Mouse (Mus musculus): ENCODE measurements at regions not wholly inside any gene's neighbourhood (a gene's known extent, or its start where the extent isn't known, plus 50 kb on each side); places are given as distances from the start of the nearest gene placed in this dataset.
"Not testable (repeated sequence)": the region's sequence is repeated elsewhere in the genome, so short reads cannot be mapped to it uniquely, and the experiment has no call there.

DNA sequence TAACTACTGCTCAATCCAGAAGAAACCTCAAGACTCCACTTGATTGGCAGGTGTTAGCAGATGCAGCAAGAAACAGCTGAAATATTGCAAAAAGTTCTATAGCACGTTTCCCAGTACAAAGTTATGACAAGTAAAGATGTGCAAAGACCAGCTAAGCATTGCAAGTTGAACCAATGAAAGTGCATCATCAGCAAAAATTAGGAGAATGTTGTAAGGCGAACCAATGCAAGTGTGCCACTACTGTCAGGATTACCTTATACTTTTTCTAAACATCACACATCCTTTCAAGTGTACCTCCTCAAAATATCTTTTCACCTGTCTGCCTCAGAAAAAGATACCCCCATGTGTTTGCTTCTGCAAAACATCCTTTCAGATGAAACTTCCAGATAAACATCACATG lies 244.7 kb downstream of the Slco6d1 start:
- 85% methylated on average over 2 of the region's 2 CpGs for WGBS
- Histone ChIP-seq H3K27ac (replicated peaks) (no peak overlapping the region), H3K9me3 (no peaks in the 10 kb centered on the region), H3K4me3 (no peak overlapping the region), H3K9ac (no peak overlapping the region), H3K36me3 (no peaks in the 10 kb centered on the region), H3K4me2 (no peak overlapping the region), H3K27me3 (no peaks in the 10 kb centered on the region), H3K4me1 (replicated peaks) (no peaks in the 10 kb centered on the region)
- ATAC-seq (ENCODE audit: low read depth) = no peak

- WGBS = 73% methylated on average over 2 of the region's 2 CpGs
- not testable (repeated sequence) for H3K27ac ChIP-seq (replicated peaks); H3K27me3 ChIP-seq; H3K4me2 ChIP-seq; ATAC-seq (ENCODE audit: low read depth); H3K9ac ChIP-seq; H3K9me3 ChIP-seq; H3K4me1 ChIP-seq (replicated peaks); H3K4me3 ChIP-seq; H3K36me3 ChIP-seq
Measured at GRCm38 (mm10) chr1:98667426-98667825, 246.5 kb downstream of the Slco6d1 start.

DNA sequence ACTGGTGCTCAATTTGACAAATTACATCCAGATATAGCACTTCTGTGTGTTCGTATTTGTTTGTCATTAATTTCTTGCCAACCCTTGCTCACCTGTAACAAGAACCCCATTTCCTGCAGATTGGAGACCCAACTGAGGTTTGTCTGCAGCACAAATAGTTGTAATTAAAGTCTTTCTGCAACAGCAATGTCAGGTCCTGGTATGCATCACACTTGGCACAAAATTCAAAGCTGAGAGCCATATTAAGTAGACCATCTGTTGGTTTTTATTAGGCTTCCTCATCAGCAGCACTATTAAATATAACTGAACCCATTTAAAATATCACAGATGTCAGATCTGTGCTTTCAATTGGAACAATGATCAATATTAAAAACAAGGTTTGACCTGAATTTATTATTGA lies 247.0 kb downstream of the Slco6d1 start:
- no peak for ATAC-seq (ENCODE audit: low read depth)
- 87% methylated on average over 1 of the region's 1 CpGs for WGBS

DNA sequence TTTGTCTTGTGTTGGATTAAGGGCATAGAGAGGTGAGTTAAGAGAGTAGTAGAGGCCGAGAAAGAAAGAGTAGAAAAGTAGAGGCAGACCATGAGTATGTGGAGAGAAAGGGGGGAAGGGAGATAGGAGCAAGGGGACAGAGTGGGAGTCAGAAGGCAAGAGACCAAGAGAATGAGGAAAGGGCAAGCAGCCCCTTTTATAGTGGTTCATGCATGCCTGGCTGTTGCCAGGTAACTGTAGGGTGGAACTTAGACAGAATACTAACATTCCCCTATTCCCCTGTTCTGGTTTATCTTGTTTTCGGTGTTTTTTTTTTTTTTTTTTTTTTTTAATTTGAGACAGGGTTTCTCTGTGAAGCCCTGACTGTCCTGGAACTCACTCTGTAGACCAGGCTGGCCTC lies 247.7 kb downstream of the Slco6d1 start:
- Histone ChIP-seq H3K4me2 (no peak overlapping the region), H3K36me3 (no peaks in the 10 kb centered on the region), H3K9me3 (no peaks in the 10 kb centered on the region), H3K4me3 (no peak overlapping the region), H3K27ac (replicated peaks) (no peak overlapping the region), H3K9ac (no peak overlapping the region), H3K4me1 (replicated peaks) (no peaks in the 10 kb centered on the region), H3K27me3 (no peaks in the 10 kb centered on the region)
- WGBS = 22% methylated on average over 2 of the region's 2 CpGs
- peak; percentile 59; the same call in 1 of the 2 replicates for ATAC-seq (ENCODE audit: low read depth)

More for the DNA sequence above, 247.0 kb downstream of the Slco6d1 start:
- Histone ChIP-seq H3K27ac (replicated peaks) (no peak overlapping the region), H3K9me3 (no peaks in the 10 kb centered on the region), H3K36me3 (no peaks in the 10 kb centered on the region), H3K27me3 (no peaks in the 10 kb centered on the region), H3K9ac (no peak overlapping the region), H3K4me1 (replicated peaks) (no peaks in the 10 kb centered on the region), H3K4me3 (no peak overlapping the region), H3K4me2 (no peak overlapping the region)

DNA sequence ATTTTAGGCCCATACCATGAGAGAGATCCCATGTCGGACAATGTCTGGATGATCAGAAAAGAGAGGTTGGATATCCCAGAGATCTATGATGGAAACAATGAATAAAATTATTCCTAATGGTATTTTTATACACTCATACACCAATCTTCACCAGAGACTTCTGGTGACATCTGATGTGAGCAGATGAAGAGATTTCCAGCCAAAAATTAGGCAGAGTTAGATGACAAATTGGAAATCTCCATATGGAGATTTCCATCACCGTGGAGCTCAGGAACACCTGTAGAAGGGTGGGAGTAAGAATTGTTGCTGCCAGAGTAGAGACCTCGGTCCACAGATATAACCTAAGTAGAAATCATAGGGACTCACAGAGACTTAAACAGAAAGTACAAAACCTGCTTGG lies 257.8 kb downstream of the Slco6d1 start:
- H3K4me2 ChIP-seq = no peak overlapping the region
- no peak for ATAC-seq (ENCODE audit: low read depth)
- H3K36me3 ChIP-seq = no peaks in the 10 kb centered on the region
- H3K4me3 ChIP-seq = no peak overlapping the region
- WGBS = 87% methylated on average over 3 of the region's 3 CpGs
- no peak overlapping the region for H3K27ac ChIP-seq (replicated peaks)
- H3K9ac ChIP-seq = no peak overlapping the region
- no peaks in the 10 kb centered on the region for H3K4me1 ChIP-seq (replicated peaks)
- H3K27me3 ChIP-seq = no peaks in the 10 kb centered on the region
- no peaks in the 10 kb centered on the region for H3K9me3 ChIP-seq

- H3K4me2 ChIP-seq = no peak overlapping the region
- H3K4me1 ChIP-seq (replicated peaks) = no peaks in the 10 kb centered on the region
- H3K4me3 ChIP-seq = no peak overlapping the region
- H3K27ac ChIP-seq (replicated peaks) = no peak overlapping the region
- no peak overlapping the region for H3K9ac ChIP-seq
- 86% methylated on average over 2 of the region's 2 CpGs for WGBS
- H3K9me3 ChIP-seq = no peaks in the 10 kb centered on the region
- no peaks in the 10 kb centered on the region for H3K36me3 ChIP-seq
- no peak for ATAC-seq (ENCODE audit: low read depth)
- no peaks in the 10 kb centered on the region for H3K27me3 ChIP-seq
Measured at GRCm38 (mm10) chr1:98713809-98714208, 292.9 kb downstream of the Slco6d1 start.

GRCm38 (mm10) chr1:98714307-98714706 lies 293.4 kb downstream of the Slco6d1 start:
- Histone ChIP-seq H3K9ac (no peak overlapping the region), H3K4me3 (no peak overlapping the region), H3K4me2 (no peak overlapping the region), H3K36me3 (no peaks in the 10 kb centered on the region), H3K4me1 (replicated peaks) (no peaks in the 10 kb centered on the region), H3K27me3 (no peaks in the 10 kb centered on the region), H3K9me3 (no peaks in the 10 kb centered on the region), H3K27ac (replicated peaks) (no peak overlapping the region)
- 92% methylated on average over 1 of the region's 1 CpGs for WGBS
- ATAC-seq (ENCODE audit: low read depth) = no peak

DNA sequence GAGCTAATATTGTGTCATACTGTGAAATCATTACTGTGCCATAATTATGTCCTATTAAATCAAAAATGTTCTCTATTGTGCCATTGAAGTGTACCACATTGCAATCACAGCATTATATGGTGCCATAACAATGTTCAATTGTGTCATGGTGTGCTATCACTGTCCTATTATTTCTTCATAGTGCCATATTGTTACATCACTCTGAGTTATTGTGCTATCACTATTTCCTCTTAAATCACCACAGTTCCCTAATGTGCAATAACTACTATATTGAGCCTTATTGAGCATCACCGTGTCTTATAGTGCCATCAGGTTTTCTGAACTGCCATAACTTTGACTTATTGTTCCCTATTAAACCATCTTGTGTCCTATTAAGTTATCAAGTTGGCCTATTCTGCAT lies 299.7 kb downstream of the Slco6d1 start:
- no peak overlapping the region for H3K4me3 ChIP-seq
- WGBS = 70% methylated on average over 1 of the region's 1 CpGs

GRCm38 (mm10) chr1:98727354-98728015 lies 306.6 kb downstream of the Slco6d1 start:
- Histone ChIP-seq H3K9ac (no peak overlapping the region), H3K36me3 (no peaks in the 10 kb centered on the region), H3K27ac (replicated peaks) (no peak overlapping the region), H3K4me2 (no peak overlapping the region), H3K4me3 (no peak overlapping the region), H3K27me3 (no peaks in the 10 kb centered on the region), H3K9me3 (no peaks in the 10 kb centered on the region), H3K4me1 (replicated peaks) (no peaks in the 10 kb centered on the region)
- 94% methylated on average over 3 of the region's 3 CpGs for WGBS
- ATAC-seq (ENCODE audit: low read depth) = no peak

More for the DNA sequence above, 299.7 kb downstream of the Slco6d1 start:
- Histone ChIP-seq H3K36me3 (no peaks in the 10 kb centered on the region), H3K9ac (no peak overlapping the region), H3K9me3 (no peaks in the 10 kb centered on the region), H3K4me1 (replicated peaks) (no peaks in the 10 kb centered on the region), H3K4me2 (no peak overlapping the region), H3K27me3 (no peaks in the 10 kb centered on the region), H3K27ac (replicated peaks) (no peak overlapping the region)
- ATAC-seq (ENCODE audit: low read depth) = no peak

- WGBS = 4% methylated on average over 2 of the region's 2 CpGs
- no peak overlapping the region for H3K9ac ChIP-seq
- no peak overlapping the region for H3K4me2 ChIP-seq
- no peaks in the 10 kb centered on the region for H3K27me3 ChIP-seq
- no peaks in the 10 kb centered on the region for H3K9me3 ChIP-seq
- H3K36me3 ChIP-seq = no peaks in the 10 kb centered on the region
- H3K4me3 ChIP-seq = no peak overlapping the region
- ATAC-seq (ENCODE audit: low read depth) = peak; percentile 65
- H3K27ac ChIP-seq (replicated peaks) = no peak overlapping the region
- H3K4me1 ChIP-seq (replicated peaks) = no peaks in the 10 kb centered on the region
Measured at GRCm38 (mm10) chr1:98748886-98749285, 328.0 kb downstream of the Slco6d1 start.

DNA sequence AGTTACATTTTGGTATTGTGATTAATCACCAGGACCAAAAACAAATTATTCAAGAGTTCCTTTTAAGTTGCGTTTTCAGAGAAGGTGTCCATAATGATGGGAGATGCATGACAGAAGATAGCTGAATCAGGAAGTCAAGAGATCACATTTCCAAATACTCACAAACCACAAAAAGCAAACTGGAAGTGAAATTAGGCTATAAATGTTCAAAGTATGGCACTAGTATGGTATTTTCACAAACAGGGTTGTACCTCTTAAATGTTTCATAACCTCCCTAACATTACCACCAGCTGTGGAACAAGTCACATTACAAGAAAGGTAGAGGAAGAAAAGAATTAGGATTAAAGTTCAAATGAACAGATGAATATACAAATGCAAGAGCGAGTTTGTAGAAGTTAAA lies 367.6 kb downstream of the Slco6d1 start:
- Histone ChIP-seq H3K4me3 (no peak overlapping the region), H3K9ac (no peak overlapping the region), H3K36me3 (no peaks in the 10 kb centered on the region), H3K4me1 (replicated peaks) (no peaks in the 10 kb centered on the region), H3K4me2 (no peak overlapping the region), H3K27me3 (no peaks in the 10 kb centered on the region), H3K27ac (replicated peaks) (no peak overlapping the region), H3K9me3 (no peaks in the 10 kb centered on the region)
- ATAC-seq (ENCODE audit: low read depth) = no peak
- WGBS = 93% methylated on average over 2 of the region's 2 CpGs

- no peaks in the 10 kb centered on the region for H3K4me1 ChIP-seq (replicated peaks)
Measured at GRCm38 (mm10) chr1:98793320-98793719, 372.4 kb downstream of the Slco6d1 start.

GRCm38 (mm10) chr1:98812543-98812942 lies 391.6 kb downstream of the Slco6d1 start:
- ATAC-seq (ENCODE audit: low read depth) = no peak
- Histone ChIP-seq H3K4me2 (no peak overlapping the region), H3K9ac (no peak overlapping the region), H3K4me1 (replicated peaks) (no peaks in the 10 kb centered on the region), H3K27me3 (no peaks in the 10 kb centered on the region), H3K9me3 (no peaks in the 10 kb centered on the region), H3K36me3 (no peaks in the 10 kb centered on the region), H3K4me3 (no peak overlapping the region), H3K27ac (replicated peaks) (no peak overlapping the region)

More at GRCm38 (mm10) chr1:98793320-98793719, 372.4 kb downstream of the Slco6d1 start:
- Histone ChIP-seq H3K9me3 (no peaks in the 10 kb centered on the region), H3K36me3 (no peaks in the 10 kb centered on the region), H3K4me3 (no peak overlapping the region), H3K4me2 (no peak overlapping the region), H3K9ac (no peak overlapping the region), H3K27me3 (no peaks in the 10 kb centered on the region), H3K27ac (replicated peaks) (no peak overlapping the region)
- 94% methylated on average over 3 of the region's 3 CpGs for WGBS
- ATAC-seq (ENCODE audit: low read depth) = no peak
